Mouse (Mus musculus) cortical plate, adult 2 months (tissue): Measurements from ENCODE around the gene Vkorc1. TPM values are rescaled to one million over a fixed set of nuclear protein-coding genes. Genes with fewer than 3 reads are reported as not detected.
"Not testable (repeated sequence)": the region's sequence is repeated elsewhere in the genome, so short reads cannot be mapped to it uniquely, and the experiment has no call there.

Source experiments
- H3K27ac ChIP-seq: fragments of 200-500 bp; 2 replicates; pipeline ENCODE4 v1.5.1; 2012; ENCODE audit warnings: low read length, control low read depth, inconsistent platforms; ENCODE audit not compliant: insufficient read depth
- H3K4me1 ChIP-seq: fragments of 200-500 bp; 2 replicates; pipeline ENCODE4 v1.6.1; 2011; ENCODE audit warnings: low read length; ENCODE audit not compliant: control insufficient read depth, insufficient read depth
- H3K4me3 ChIP-seq: fragments of 200-500 bp; 2 replicates; pipeline ENCODE4 v1.5.1; 2011; ENCODE audit warnings: mild to moderate bottlenecking, low read length, control low read depth; ENCODE audit not compliant: insufficient read depth
- CTCF ChIP-seq: fragments of 200-500 bp; IDR thresholded peaks from 2 replicates; pipeline ENCODE4 v1.5.1; 2011; ENCODE audit warnings: mild to moderate bottlenecking, control low read depth, low read length; ENCODE audit not compliant: insufficient read depth; ENCODE audit errors: extremely low read depth
- POLR2A ChIP-seq: fragments of 200-500 bp; IDR thresholded peaks from 2 replicates; pipeline ENCODE4 v1.6.1; 2011; ENCODE audit warnings: mild to moderate bottlenecking, low read length, control low read depth; ENCODE audit not compliant: insufficient read depth; ENCODE audit errors: extremely low read depth
- polyA plus RNA-seq: library from polyadenylated mRNA; depleted of rRNA; stranded (reverse); fragments of >200 nt; gene quantifications from 2 replicates; pipeline ENCODE4 v1.2.3, GENCODE M21; 2012

Vkorc1 gene
- polyA plus RNA-seq, 1 experiment, result 67.0 TPM

DNA sequence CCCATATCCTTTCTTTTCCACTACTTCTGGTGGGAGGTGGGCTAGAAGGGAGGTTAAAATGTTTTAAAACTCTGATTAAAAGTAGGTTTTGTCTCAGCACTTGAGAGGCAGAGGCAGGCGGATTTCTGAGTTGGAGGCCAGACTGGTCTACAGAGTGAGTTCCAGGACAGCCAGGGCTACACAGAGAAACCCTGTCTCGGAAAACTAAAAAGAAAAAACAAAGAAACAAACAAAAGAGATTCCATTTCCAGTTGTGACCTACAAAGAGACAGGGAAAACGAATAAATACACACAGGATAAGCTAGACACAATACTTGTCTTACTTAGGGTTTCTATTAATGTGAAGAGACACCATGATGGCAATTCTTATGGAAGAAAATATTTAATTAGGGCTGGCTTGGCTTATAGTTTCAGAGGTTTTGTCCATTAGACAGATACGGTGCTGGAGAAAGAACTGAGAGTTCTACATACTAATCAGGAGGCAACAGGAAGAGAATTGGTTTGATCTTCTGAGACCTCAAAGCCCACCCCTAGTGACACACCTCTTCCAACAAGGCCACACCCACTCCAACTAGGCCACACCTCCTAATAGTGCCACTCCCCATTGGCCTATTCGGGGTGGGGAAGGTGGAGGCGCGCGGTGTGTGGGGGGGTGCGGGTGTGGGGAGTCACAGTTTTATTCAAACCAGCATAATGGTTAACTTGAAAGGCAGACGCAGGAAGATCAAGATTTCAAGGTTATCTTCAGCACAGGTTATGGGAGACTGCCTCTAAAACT is 3.0 kb upstream of the Vkorc1 start:
- TF ChIP-seq CTCF (no peak), POLR2A (no peak)

DNA sequence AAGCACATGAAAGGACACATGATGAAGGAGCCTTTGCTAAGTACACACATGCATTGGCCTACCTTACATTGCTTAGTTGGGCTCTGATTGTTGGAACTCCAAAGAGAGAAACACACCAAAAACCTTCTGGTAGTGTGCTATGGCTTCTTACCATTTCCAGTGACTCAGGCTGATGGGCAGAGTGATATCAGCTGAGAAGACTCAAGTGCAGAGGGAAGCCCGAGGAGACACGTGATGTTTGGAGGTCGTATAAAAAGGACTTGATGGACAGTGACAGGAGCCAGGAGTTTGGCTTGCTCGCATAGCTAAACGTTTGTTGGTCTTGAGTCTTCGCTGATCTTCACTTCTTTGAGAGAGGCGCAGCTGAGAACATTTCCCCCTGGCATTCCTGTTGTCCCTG is 2.1 kb upstream of the Vkorc1 start:
- Histone ChIP-seq H3K4me1 (no peaks in the 10 kb centered on the region), H3K4me3 (no peak overlapping the region), H3K27ac (no peak overlapping the region)
- no peak for TF ChIP-seq CTCF
- TF ChIP-seq POLR2A, result no peak

More for the DNA sequence above, 3.0 kb upstream of the Vkorc1 start:
- Histone ChIP-seq H3K27ac (no peak overlapping the region), H3K4me1 (no peaks in the 10 kb centered on the region), H3K4me3 (no peak overlapping the region)

DNA sequence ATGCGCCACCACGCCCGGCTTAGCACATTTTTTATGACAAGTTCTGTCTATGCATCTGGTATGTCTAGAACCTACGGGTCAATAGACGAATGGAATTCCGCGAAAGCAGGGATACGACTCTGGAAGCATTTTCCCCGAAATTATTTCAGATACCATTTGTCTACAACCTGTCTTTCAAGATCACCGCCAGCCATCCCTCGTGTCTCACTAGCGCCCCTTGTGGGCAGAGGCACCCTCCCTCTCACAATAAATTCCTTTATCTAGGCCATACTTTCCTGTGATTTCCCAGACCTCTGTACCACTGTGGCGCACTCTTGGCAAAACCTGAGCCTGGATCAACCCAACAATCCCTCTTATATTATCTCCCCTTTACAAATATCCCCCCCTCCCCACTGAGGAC is 967 bp upstream of the Vkorc1 start:
- H3K27ac ChIP-seq, result no peak overlapping the region
- TF ChIP-seq POLR2A (no peak), CTCF (peak; percentile 67)
- no peaks in the 10 kb centered on the region for H3K4me1 ChIP-seq
- H3K4me3 ChIP-seq, result no peak overlapping the region

DNA sequence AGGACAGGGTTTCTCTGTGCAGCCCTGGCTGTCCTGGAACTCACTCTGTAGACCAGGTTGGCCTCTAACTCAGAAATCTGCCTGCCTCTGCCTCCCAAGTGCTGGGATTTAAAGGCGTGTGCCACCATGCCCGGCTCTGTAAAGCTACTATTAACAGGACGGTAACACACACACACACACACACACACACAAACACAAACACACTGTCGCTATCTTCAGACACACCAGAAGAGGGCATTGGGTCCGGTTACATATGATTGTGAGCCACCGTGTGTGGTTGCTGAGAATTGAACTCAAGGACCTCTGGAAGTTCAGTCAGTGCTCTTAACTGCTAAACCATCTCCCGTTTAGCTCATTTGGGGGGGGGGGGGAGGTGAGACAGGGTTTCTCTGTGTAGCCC is 474 bp upstream of the Vkorc1 start:
- H3K4me3 ChIP-seq, result peak overlapping the region; percentile 55; the same call in 1 of the 2 replicates
- not testable (repeated sequence) for H3K27ac ChIP-seq, H3K4me1 ChIP-seq

DNA sequence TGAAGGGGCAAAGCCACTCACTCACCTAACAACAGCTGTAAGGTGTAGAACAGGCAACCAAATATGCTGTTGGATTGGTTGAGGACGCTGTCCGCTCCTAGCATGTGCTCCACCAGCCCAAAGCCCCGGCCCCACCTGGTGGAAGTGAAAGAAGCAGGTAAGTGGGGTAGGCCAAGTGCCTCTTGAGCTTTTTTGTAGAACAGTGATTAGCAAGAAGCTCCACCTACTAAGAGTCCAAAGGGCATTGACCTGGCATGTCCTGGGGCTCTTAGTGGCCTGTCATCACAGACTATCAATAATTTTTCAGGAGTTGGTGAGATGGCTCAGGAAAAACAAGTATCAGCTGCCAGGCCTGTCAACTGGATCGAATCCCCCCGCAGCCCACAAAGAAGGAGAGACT is 937 bp downstream of the Vkorc1 start:
- peak overlapping the region; percentile 55 for H3K4me3 ChIP-seq
- no peak overlapping the region for H3K27ac ChIP-seq
- no peaks in the 10 kb centered on the region for H3K4me1 ChIP-seq
- no peak for TF ChIP-seq POLR2A
- no peak for TF ChIP-seq CTCF

DNA sequence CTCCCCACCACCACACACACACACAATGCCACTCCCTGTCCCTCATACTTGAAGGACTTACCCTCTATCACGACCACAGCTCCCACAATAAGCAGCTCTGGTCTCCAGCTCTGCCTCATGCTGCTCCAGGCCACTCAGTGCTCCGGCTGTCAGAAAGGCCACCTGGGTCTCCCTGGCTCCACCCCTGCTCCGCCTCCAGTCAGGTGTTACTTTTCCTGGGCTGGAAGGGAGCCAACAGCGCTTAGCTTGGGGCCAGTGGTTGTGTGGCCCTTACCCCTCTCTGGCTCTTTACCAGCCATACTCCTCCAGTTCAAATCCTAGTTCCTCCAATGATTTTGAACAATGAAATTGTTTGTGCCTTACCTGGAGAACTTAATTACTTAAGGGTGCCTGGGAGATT is 4.6 kb downstream of the Vkorc1 start, which contains the start of gene Prss53:
Gene Prss53, minus strand, starts transcription at position 173 of the 400 bp plus-strand sequence.
- no peak within 1 kb of the TSS for H3K27ac ChIP-seq
- H3K4me3 ChIP-seq, result no peak within 1 kb of the TSS
- H3K4me1 ChIP-seq, result no peaks in the 10 kb centered on the region
- TF ChIP-seq POLR2A (no peak), CTCF (no peak)

DNA sequence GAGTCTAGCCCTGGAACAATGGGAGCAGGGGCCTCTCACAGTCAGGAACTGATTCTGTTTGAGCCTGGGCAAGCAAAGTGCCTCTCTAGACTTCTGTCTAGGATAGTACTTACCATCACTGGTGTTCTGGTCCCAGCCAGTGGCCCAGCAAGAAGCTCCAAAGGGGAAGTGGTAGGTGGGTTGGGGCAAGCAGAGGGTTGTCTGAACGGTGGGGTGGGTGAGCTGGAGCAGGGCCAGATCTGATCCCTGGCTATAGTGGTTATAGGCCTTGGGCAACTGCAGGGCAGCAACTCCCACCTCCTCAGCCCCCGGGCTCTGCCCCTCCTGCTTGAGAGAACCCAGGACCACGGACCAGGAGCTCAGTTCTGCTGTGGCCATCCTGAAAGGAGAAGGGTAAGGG is 6.6 kb downstream of the Vkorc1 start:
- Histone ChIP-seq H3K27ac (no peak overlapping the region), H3K4me1 (0 out of 2 replicates have a peak, but pooled peaks cover 2% of the 10 kb centered on the region), H3K4me3 (no peak overlapping the region)
- TF ChIP-seq CTCF (no peak), POLR2A (no peak)

DNA sequence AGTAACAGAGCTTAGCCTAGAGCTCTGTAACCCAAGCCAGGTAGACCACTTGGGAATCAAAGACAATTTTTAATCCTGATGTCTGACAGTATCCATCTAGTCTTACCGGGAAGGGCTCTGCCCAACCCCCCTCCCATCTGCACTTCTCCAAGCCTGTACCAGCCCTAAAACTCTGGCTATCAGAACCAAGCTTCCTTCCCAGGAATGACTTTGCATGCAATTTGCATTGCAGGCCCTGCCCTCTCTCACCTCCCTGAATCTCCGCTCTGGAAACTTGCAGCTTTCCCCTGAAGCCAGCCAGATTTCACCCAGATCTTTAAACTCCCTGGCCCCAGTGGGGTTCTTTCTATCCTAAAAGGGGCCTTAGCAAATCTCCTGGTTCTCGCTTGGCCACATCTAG is 7.6 kb downstream of the Vkorc1 start:
- Histone ChIP-seq H3K27ac (no peak overlapping the region), H3K4me3 (no peak overlapping the region), H3K4me1 (0 out of 2 replicates have a peak, but pooled peaks cover 2% of the 10 kb centered on the region)
- no peak for TF ChIP-seq CTCF
- TF ChIP-seq POLR2A, result no peak

DNA sequence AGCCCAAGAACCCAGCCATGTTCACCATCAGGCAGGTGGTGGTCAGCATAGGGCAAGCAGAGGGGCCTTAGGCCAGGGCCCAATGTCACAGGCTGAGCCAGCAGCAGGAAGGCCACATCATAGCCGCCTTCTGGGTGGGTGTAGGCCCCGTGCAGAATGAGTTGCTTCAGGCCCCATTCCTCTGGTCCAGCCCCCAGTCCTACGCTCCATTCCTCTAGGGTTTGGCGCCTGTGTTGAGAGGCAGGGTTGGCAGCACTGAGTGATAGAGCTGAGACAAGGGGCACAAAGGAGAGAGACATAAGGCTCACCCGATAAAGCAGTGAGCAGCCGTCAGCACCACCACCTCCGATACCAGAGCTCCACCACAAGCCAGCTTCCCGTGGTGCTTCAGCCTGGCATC is 8.2 kb downstream of the Vkorc1 start:
- TF ChIP-seq POLR2A (no peak), CTCF (no peak)
- H3K4me1 ChIP-seq, result 0 out of 2 replicates have a peak, but pooled peaks cover 2% of the 10 kb centered on the region
- no peak overlapping the region for H3K27ac ChIP-seq
- no peak overlapping the region for H3K4me3 ChIP-seq

DNA sequence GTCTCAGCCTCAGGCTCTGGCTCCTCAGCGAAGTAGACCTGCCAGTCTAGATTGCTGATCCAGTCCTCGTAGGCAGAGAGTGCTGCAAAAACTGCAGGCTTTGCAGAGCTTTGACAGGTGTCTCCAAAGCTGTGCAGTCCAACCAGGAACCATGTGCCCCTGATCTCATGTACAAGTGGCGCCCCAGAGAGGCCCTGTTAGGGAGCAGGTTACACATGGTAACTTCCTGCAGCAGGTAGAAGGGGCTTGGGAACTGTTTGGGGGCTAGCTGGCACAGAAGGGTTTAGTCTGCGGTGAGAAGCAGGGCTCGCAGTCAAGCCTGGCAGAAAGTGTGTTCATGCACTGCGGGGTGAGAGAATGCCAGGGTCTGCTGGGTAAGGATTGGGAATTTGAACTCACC is 8.9 kb downstream of the Vkorc1 start:
- 0 out of 2 replicates have a peak, but pooled peaks cover 2% of the 10 kb centered on the region for H3K4me1 ChIP-seq
- TF ChIP-seq POLR2A (no peak), CTCF (no peak)
- no peak overlapping the region for H3K4me3 ChIP-seq
- no peak overlapping the region for H3K27ac ChIP-seq
